Mouse (Mus musculus) lung, postnatal 25 days (tissue): ENCODE data around the gene Sult2a7.

Experiments used
- DNase-seq: peaks from one replicate; pipeline ENCODE4 v3.0.0; 2022; ENCODE audit warnings: low spot score

Sult2a7 gene

GRCm38 (mm10) chr7:14494130-14494529, at the start of gene Sult2a7:
Sult2a7 (minus strand) TSS chr7:14494230.
- DNase-seq: no peak

GRCm38 (mm10) chr7:14525280-14525679, 31.2 kb upstream of the Sult2a7 start:
- DNase-seq: no peak

- no peak for DNase-seq
These were observed 28.6 kb upstream of the Sult2a7 start for GRCm38 (mm10) chr7:14522636-14523035.

GRCm38 (mm10) chr7:14518301-14518700, 24.3 kb upstream of the Sult2a7 start:
- no peak for DNase-seq

- DNase-seq: no peak
These were observed 1.1 kb downstream of the Sult2a7 start for GRCm38 (mm10) chr7:14492886-14493285.

GRCm38 (mm10) chr7:14446534-14446933, 47.5 kb downstream of the Sult2a7 start, which contains the start of gene Sult2a8:
Sult2a8 (minus strand) TSS chr7:14446769.
- DNase-seq: no peak

GRCm38 (mm10) chr7:14439581-14439980, 54.4 kb downstream of the Sult2a7 start:
- DNase-seq: no peak

- DNase-seq: no peak
These were observed 55.5 kb downstream of the Sult2a7 start for GRCm38 (mm10) chr7:14438484-14438883.

- DNase-seq: no peak
These were observed 56.0 kb downstream of the Sult2a7 start for GRCm38 (mm10) chr7:14438029-14438428.
